Mouse (Mus musculus) megakaryocyte, embryonic 14.5 days (primary cell): ENCODE results near the gene Serpina3i. TPM values are rescaled to one million over a fixed set of nuclear protein-coding genes. Genes with fewer than 3 reads are reported as not detected.

ENCODE experiments used
- H3K27me3 ChIP-seq: replicated peaks from 2 replicates; pipeline ENCODE3; 2012; ENCODE audit warnings: inconsistent platforms
- H3K36me3 ChIP-seq: replicated peaks from 2 replicates; pipeline ENCODE3; 2012; ENCODE audit warnings: low read length, inconsistent platforms, mixed read lengths
- H3K4me1 ChIP-seq: 2 replicates; pipeline ENCODE4 v1.6.1; 2012; ENCODE audit warnings: inconsistent platforms
- H3K4me3 ChIP-seq: replicated peaks from 2 replicates; pipeline ENCODE3; 2012; ENCODE audit warnings: moderate library complexity, mild to moderate bottlenecking, inconsistent platforms
- H3K9me3 ChIP-seq: 2 replicates; pipeline ENCODE4 v1.6.1; 2012; ENCODE audit warnings: inconsistent platforms
- FLI1 ChIP-seq: IDR thresholded peaks from 2 replicates; pipeline ENCODE4 v1.6.1; 2012; ENCODE audit warnings: low read length, inconsistent platforms, mixed read lengths
- GATA1 ChIP-seq: IDR thresholded peaks from 3 replicates; pipeline ENCODE4 v1.6.1; 2012; ENCODE audit warnings: mixed read lengths, low read length, inconsistent platforms, borderline replicate concordance
- polyA plus RNA-seq: library from polyadenylated mRNA; stranded (reverse); fragments of >175 nt; gene quantifications from 2 replicates; pipeline ENCODE4 v1.2.3, GENCODE M21; 2012; ENCODE audit warnings: low replicate concordance; ENCODE audit not compliant: insufficient read depth

Serpina3i gene
- polyA plus RNA-seq, 1 experiment: 2.1 TPM

DNA sequence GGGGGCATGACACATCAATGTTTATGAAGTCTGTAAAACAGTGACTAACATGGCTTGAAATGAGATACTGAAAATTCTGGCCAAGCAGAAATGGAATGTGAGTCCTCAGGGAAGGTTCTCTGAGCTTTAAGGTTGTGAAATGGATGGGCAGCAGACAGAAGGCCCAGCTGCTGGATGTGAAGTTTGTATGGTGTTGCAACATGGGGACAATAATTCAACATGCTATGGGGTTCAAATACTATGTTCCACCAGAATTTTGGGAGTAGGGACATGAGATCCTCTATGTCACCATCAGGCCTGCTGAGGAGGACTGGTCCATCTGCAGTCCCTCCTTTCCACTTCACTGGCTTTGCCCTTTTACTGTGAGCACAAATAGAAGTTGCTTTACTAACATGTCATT lies 19.6 kb upstream of the Serpina3i start:
- H3K27me3 ChIP-seq: no peaks in the 10 kb centered on the region
- H3K36me3 ChIP-seq: peaks cover 28% of the 10 kb centered on the region
- H3K4me3 ChIP-seq: no peak overlapping the region
- H3K9me3 ChIP-seq: no peaks in the 10 kb centered on the region
- TF ChIP-seq FLI1 (no peak), GATA1 (no peak)
- peaks cover 54% of the 10 kb centered on the region for H3K4me1 ChIP-seq

DNA sequence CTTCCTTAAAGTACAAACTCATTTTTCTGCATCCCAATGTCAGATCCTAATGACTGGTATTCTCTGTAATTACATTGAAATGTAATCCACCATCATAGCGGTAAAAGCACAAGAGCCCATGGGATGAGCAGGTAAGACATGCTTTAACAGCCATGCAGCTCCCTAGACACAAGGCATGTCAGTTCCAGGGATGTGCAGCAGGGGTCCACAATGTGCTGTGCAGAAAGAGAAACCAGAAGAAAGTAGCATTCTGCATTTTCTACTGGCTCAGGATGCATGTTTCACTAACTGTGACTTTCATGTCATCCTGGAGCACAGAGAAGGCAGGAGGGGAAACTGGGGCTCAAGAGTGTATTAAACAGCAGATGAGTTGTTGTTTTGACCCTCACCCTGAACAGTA lies 17.8 kb upstream of the Serpina3i start:
- Histone ChIP-seq H3K9me3 (no peaks in the 10 kb centered on the region), H3K4me3 (no peak overlapping the region), H3K36me3 (peaks cover 21% of the 10 kb centered on the region), H3K4me1 (peaks cover 53% of the 10 kb centered on the region), H3K27me3 (no peaks in the 10 kb centered on the region)
- no peak for TF ChIP-seq FLI1
- TF ChIP-seq GATA1: no peak

DNA sequence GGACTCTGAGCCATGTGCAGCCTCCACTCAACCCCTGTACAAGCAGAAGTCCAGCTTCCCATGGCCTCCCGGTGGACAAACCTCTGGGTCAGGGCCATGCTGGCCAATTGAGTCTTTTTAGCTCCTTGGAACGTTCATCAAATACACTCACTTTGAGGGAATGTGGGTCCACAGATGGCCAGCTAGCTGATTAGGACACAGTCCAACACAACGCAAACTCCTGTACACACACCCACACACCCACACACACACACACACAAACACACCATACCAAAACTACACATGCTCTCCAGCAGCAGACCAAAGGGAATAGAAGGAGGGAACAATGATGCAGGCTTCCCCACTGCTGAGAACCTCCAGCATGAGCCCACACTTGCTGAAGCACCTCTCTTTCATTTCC lies 17.3 kb upstream of the Serpina3i start:
- TF ChIP-seq FLI1 (no peak), GATA1 (no peak)
- Histone ChIP-seq H3K27me3 (no peaks in the 10 kb centered on the region), H3K36me3 (peaks cover 16% of the 10 kb centered on the region), H3K4me1 (peaks cover 48% of the 10 kb centered on the region), H3K4me3 (no peak overlapping the region), H3K9me3 (no peaks in the 10 kb centered on the region)

DNA sequence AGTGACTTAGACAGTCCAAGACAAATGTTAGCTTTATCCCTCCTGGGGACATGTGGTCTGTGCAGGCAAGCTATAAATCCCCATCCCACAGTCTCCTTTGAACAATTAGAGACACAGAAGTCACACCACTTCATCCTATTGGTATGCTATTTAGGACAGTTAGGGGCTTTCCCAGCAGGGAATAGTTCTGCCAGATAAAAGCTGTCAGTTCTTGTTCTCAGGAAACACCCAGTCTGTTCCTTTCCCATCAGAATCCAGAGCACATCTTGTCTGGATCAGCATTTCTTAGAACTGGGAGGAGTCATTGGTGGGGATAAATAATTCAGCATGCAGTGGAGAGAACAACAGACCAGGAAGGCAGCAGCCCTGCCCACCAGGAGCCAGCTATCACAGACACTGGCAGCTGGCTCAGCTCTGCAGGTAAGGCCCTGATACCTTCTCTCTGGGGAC lies 15.3 kb upstream of the Serpina3i start:
- H3K4me1 ChIP-seq: peaks cover 59% of the 10 kb centered on the region
- no peaks in the 10 kb centered on the region for H3K9me3 ChIP-seq
- TF ChIP-seq GATA1: no peak
- TF ChIP-seq FLI1: no peak
- H3K36me3 ChIP-seq: peaks cover 23% of the 10 kb centered on the region
- no peaks in the 10 kb centered on the region for H3K27me3 ChIP-seq
- H3K4me3 ChIP-seq: peak overlapping the region; percentile 91

DNA sequence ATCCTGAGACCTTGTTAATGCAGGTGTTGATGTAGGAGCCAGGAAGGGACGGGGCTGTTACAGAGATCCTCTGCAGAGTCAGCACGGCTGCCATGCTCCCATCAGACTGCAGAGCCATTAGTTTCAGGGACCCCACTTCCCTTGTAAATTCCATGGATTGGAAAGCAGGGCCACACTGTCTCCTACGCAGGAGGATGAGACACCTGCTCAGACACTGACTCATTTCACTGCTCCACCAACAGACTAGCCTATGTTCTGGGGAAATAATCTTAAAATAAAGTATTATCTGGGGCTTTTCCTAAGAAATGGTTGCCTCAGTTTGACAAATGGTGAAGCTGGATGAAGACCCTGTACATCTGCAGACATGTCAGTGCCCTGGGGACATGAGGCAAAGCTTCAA lies 14.7 kb upstream of the Serpina3i start:
- Histone ChIP-seq H3K36me3 (peaks cover 28% of the 10 kb centered on the region), H3K9me3 (no peaks in the 10 kb centered on the region), H3K4me3 (peak overlapping the region; percentile 91), H3K4me1 (peaks cover 55% of the 10 kb centered on the region), H3K27me3 (no peaks in the 10 kb centered on the region)
- TF ChIP-seq FLI1 (no peak), GATA1 (no peak)

DNA sequence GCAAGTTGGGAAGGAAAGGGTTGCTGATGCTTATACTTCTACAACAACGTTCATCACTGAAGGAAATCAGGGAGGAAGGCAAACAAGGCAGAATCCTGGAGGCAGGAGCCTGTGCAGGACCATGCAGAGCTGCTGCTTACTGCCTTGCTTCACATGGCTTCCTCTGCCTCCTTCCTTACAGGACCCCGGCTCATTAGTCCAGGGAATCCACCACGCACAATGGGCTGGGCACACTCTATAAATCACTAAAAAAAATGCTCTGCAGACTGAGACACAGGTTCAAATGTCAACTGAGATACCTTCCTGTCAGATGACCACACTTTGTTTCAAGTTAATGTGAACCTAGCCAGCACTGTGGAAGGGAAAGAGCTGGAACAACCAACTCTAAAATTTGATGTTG lies 1.9 kb upstream of the Serpina3i start:
- H3K36me3 ChIP-seq: peaks cover 13% of the 10 kb centered on the region
- H3K9me3 ChIP-seq: no peaks in the 10 kb centered on the region
- TF ChIP-seq FLI1 (no peak), GATA1 (no peak)
- H3K4me1 ChIP-seq: peaks cover 95% of the 10 kb centered on the region
- H3K27me3 ChIP-seq: no peaks in the 10 kb centered on the region
- no peak overlapping the region for H3K4me3 ChIP-seq

DNA sequence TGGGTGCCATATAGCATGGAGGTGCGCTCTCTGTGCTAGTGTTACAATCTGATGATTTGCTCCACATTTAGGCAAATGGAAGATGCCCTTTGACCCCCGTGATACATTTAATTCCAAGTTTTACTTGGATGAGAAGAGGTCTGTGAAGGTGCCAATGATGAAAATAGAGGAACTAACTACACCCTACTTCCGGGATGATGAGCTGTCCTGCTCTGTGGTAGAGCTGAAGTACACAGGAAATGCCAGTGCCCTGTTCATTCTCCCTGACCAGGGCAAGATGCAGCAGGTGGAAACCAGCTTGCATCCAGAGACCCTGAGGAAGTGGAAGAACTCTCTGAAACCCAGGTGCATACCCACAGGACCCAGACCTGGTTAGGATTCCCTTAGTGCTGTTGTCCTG lies 3.5 kb downstream of the Serpina3i start:
- H3K9me3 ChIP-seq: no peaks in the 10 kb centered on the region

DNA sequence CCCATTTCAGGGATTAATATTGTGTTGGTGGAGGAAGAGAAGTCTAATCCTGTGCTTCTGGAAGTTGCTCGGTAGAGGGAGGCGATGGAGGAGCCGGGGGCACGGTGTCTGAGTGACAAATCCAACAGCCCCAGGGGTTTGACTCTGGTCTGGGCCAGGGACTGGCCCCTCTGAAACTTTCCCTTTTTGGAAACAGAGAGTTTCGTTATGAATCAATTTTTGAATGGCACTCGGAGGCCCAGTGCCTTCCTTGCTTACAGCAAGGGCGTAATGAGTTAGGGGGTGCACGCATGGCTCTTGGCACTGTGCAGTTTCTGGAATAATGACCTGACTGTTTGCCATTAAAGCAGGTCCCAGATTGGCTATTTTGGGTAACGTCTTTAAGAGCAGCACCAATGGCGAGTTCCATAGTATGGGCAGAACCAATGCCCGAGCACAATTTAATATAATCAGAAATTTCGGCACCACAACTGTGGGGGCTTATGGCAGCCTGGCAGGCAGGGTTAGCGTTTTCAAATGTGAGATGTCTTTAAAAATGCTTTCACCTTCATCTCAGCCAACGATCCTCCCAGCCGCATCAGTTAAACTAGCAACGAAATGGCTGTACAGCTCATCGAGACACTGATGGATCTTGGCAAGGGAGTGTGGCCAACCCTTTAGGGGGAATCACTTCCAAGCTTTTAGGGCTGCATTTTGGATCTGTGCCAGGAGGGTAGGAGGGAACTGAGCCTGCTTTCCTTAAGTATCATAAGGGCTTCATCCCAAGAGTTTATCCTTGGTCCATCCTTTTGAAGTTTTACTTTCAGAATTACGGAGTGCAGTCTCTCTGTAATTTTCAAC lies 15.5 kb downstream of the Serpina3i start:
- no peak for TF ChIP-seq GATA1
- TF ChIP-seq FLI1: no peak
- Histone ChIP-seq H3K4me3 (no peak overlapping the region), H3K36me3 (no peaks in the 10 kb centered on the region), H3K9me3 (peaks cover 34% of the 10 kb centered on the region), H3K27me3 (no peaks in the 10 kb centered on the region), H3K4me1 (peaks cover 8% of the 10 kb centered on the region)

More for the DNA sequence above, 3.5 kb downstream of the Serpina3i start:
- TF ChIP-seq FLI1 (no peak), GATA1 (no peak)
- Histone ChIP-seq H3K4me1 (peaks cover 80% of the 10 kb centered on the region), H3K36me3 (peaks cover 40% of the 10 kb centered on the region), H3K27me3 (no peaks in the 10 kb centered on the region), H3K4me3 (peak overlapping the region; percentile 59)

DNA sequence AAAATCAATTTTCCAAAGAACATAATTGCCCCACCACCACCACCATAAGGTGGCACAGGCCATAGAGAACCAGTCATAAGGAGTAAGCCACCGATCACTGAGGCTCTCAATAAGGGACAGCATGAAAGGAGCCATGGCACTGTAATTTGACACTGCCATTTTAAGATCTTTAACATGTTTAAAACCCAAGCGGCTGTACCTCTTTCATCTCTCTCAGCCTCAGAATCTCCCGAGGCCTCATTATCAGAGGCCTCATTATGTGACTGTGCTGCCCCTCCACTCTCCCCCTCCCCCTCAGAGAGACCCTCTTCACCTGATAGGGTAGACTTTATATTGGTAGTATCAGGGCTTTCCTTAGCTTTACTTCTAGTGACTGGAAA lies 16.1 kb downstream of the Serpina3i start:
- Histone ChIP-seq H3K36me3 (no peaks in the 10 kb centered on the region), H3K27me3 (no peaks in the 10 kb centered on the region), H3K4me3 (no peak overlapping the region), H3K9me3 (peaks cover 36% of the 10 kb centered on the region), H3K4me1 (peaks cover 1% of the 10 kb centered on the region; the same call in 1 of the 2 replicates)
- TF ChIP-seq FLI1: no peak
- TF ChIP-seq GATA1: no peak

DNA sequence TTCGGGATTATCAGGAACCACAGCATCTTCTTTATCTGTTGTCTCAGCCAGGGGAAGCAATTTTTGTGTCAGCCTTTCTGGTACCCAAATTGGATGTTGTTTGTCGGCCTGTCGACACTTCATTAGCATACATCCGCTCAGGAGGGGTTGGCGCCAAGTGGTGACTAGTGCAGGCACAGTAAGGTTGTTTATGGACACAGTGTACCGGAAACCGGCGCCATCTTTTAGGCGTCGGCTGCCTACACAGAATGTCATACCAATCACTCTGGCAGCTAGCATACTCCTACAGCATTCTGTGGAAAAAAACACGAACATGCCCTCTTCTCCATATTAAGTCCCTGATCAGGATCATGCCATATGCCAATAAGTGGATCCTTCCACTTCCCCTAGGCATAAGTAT lies 20.5 kb downstream of the Serpina3i start:
- Histone ChIP-seq H3K4me1 (no peaks in the 10 kb centered on the region), H3K27me3 (no peaks in the 10 kb centered on the region), H3K9me3 (peaks cover 29% of the 10 kb centered on the region), H3K4me3 (no peak overlapping the region), H3K36me3 (no peaks in the 10 kb centered on the region)
- no peak for TF ChIP-seq FLI1
- TF ChIP-seq GATA1: no peak
